Mouse (Mus musculus): ENCODE measurements around the gene Phxr2. TPM values are rescaled to one million over a fixed set of nuclear protein-coding genes. Genes with fewer than 3 reads are reported as not detected.
A peak's percentile ranks its signal among the peaks of the same experiment; 100 is the strongest.

Gene Phxr2
- polyA plus RNA-seq, 1 experiment from 2014 or later: 0.14 TPM

DNA sequence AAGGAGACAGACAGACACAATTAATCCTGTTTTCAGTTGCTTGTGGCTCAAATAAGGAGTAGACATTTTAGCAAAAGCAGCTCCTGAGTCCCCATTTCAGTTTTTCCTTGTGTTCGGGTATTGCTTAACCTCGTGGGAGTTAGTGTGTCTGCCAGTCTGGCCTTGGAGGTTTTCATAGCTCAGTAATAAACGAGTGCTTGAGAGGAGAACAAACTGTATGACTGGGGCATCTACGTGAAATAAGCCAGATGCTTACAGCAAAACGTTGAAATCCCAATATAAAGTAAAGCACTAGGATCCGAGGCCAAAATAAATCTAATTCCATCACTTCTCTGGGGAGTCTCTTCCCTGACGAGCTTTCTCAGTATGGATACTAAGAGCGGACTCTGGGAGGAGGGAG is 19.5 kb upstream of the Phxr2 start:
- Histone ChIP-seq H3K4me3 (ENCODE audit: low read length) (no peak overlapping the region), H3K36me3 (ENCODE audit: control insufficient read depth, insufficient read depth, low read length) (0 out of 2 replicates have a peak, but pooled peaks cover 2% of the 10 kb centered on the region), H3K27me3 (replicated peaks; ENCODE audit: control insufficient read depth, insufficient read depth, low read length) (no peaks in the 10 kb centered on the region), H3K4me1 (ENCODE audit: control insufficient read depth, insufficient read depth, low read depth, low read length) (no peaks in the 10 kb centered on the region), H3K27ac (ENCODE audit: low read depth, low read length) (no peak overlapping the region), H3K9me3 (ENCODE audit: control insufficient read depth, low read length) (no peaks in the 10 kb centered on the region), H3K4me2 (ENCODE audit: low read length) (no peak overlapping the region), H3K9ac (ENCODE audit: low read depth, low read length) (no peak overlapping the region)
- 84% methylated on average over 8 of the region's 8 CpGs for WGBS
- no peak for ATAC-seq

DNA sequence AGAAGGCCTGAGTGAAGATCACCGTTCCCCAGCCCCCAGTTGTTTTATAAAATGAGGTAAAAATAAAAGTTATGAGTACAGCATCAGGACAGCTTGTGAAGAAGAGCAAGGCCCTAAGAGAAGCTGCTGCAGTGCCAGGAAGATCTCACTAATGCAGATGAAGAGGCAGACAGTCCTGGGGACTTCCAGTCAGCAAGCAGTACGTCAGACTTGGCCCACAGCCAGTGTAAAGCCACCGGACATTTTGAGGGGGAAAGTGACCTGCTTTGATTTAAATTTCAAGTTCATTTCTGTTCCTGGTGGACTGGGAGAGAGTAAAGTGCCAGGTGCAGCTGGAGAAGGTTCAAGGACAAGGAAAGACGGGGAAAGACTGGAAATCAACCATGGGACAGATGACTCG is 10.2 kb upstream of the Phxr2 start:
- Histone ChIP-seq H3K27me3 (replicated peaks; ENCODE audit: control insufficient read depth, insufficient read depth, low read length) (no peaks in the 10 kb centered on the region), H3K4me3 (ENCODE audit: low read length) (no peak overlapping the region), H3K9ac (ENCODE audit: low read depth, low read length) (no peak overlapping the region), H3K36me3 (ENCODE audit: control insufficient read depth, insufficient read depth, low read length) (peaks cover 9% of the 10 kb centered on the region; the same call in 1 of the 2 replicates), H3K27ac (ENCODE audit: low read depth, low read length) (no peak overlapping the region), H3K4me2 (ENCODE audit: low read length) (no peak overlapping the region), H3K9me3 (ENCODE audit: control insufficient read depth, low read length) (0 out of 2 replicates have a peak, but pooled peaks cover 3% of the 10 kb centered on the region), H3K4me1 (ENCODE audit: control insufficient read depth, insufficient read depth, low read depth, low read length) (peaks cover 2% of the 10 kb centered on the region; the same call in 1 of the 2 replicates)
- ATAC-seq: no peak
- 65% methylated on average over 5 of the region's 5 CpGs for WGBS

DNA sequence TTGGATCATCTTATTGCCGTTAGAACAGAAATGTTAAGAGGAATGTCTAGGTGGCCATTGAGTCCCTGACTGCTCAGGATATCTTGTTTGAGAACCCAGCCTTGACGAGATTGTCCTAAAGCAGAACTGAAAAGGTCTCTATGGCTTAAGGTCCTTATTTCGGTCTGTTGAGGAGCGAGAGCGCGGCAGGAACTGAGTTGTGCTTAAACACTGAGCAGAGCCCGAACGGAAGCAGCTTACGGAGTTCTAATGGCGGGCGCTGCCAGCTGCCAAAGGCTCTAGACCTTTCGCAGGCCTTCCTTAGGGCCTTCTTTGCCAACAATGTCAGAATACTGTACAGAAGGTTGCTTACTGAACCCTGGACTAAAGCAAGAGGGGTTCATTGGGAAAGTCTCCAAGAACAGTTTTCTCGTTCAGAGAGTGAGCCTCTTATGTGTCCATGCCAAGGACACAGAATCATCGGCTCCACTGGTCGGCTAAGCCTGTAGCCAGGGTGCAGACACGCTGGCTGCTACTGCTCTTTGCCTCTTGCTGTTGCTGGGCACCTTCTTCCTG is 7.3 kb upstream of the Phxr2 start:
- no peak overlapping the region for H3K4me3 ChIP-seq (ENCODE audit: low read length)
- no peak overlapping the region for H3K9ac ChIP-seq (ENCODE audit: low read depth, low read length)
- no peak overlapping the region for H3K4me2 ChIP-seq (ENCODE audit: low read length)
- WGBS: 90% methylated on average over 16 of the region's 16 CpGs
- ATAC-seq: no peak
- peaks cover 5% of the 10 kb centered on the region; the same call in 1 of the 2 replicates for H3K36me3 ChIP-seq (ENCODE audit: control insufficient read depth, insufficient read depth, low read length)
- H3K9me3 ChIP-seq (ENCODE audit: control insufficient read depth, low read length): no peaks in the 10 kb centered on the region
- H3K27me3 ChIP-seq (replicated peaks; ENCODE audit: control insufficient read depth, insufficient read depth, low read length): no peaks in the 10 kb centered on the region
- peaks cover 5% of the 10 kb centered on the region; the same call in 1 of the 2 replicates for H3K4me1 ChIP-seq (ENCODE audit: control insufficient read depth, insufficient read depth, low read depth, low read length)
- no peak overlapping the region for H3K27ac ChIP-seq (ENCODE audit: low read depth, low read length)

DNA sequence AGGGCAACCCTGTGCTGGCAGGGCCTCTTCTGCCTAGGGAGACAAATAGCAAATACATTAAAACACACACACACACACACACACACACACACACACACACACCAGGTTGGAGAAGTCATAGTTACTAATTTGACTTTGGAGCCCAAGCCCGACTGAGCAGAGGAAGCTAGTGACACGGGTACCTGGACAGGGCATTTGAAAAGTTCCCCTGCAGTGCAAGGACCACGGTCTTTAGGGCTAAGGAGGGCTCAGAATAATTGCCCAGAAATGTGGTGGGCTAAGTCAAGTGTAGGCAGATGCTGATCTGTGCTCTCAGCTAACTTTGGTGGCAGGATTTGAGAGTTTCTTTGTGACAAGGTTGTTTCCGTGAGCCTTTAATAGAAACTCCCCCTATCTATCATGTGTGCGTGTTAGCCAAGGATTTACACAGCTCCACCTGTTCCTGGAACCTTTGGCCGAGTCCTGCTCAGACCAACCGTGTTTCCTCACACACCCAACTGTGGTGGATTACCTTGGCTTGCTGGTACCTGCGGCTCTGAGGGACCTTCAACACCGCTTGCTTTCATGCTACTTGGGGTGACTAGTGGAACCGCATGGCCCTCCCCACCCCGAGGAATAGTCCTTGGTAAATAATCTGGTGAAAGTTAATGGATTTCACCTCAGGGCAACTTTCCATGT is 6.6 kb upstream of the Phxr2 start:
- H3K9ac ChIP-seq (ENCODE audit: low read depth, low read length): no peak overlapping the region
- no peak overlapping the region for H3K4me3 ChIP-seq (ENCODE audit: low read length)
- H3K4me2 ChIP-seq (ENCODE audit: low read length): no peak overlapping the region
- H3K27ac ChIP-seq (ENCODE audit: low read depth, low read length): no peak overlapping the region
- WGBS: 89% methylated on average over 11 of the region's 11 CpGs
- no peak for ATAC-seq
- peaks cover 5% of the 10 kb centered on the region; the same call in 1 of the 2 replicates for H3K36me3 ChIP-seq (ENCODE audit: control insufficient read depth, insufficient read depth, low read length)
- H3K9me3 ChIP-seq (ENCODE audit: control insufficient read depth, low read length): no peaks in the 10 kb centered on the region
- no peaks in the 10 kb centered on the region for H3K27me3 ChIP-seq (replicated peaks; ENCODE audit: control insufficient read depth, insufficient read depth, low read length)
- H3K4me1 ChIP-seq (ENCODE audit: control insufficient read depth, insufficient read depth, low read depth, low read length): peaks cover 5% of the 10 kb centered on the region; the same call in 1 of the 2 replicates

DNA sequence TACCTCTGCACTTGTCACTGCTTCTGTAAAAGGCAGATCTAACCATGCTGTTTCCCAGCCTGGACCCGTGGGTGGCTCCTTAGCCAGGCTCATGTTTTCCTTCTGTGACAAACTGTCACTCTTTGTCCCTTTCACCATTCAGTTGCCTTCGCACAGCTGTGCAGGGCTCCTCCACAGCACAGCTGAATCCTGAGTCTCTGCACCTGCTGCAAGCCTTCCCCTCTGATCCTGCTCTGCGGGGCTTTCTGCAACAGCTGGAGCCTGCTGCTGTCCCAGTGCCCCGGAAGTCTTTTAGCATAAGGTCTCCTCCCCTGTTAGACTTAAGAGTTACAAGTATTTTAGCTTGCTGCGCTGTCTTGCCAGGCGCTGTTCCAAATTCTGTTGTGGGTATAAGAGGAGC is 6.1 kb upstream of the Phxr2 start:
- Histone ChIP-seq H3K9me3 (ENCODE audit: control insufficient read depth, low read length) (no peaks in the 10 kb centered on the region), H3K4me3 (ENCODE audit: low read length) (no peak overlapping the region), H3K4me2 (ENCODE audit: low read length) (no peak overlapping the region), H3K36me3 (ENCODE audit: control insufficient read depth, insufficient read depth, low read length) (peaks cover 5% of the 10 kb centered on the region; the same call in 1 of the 2 replicates), H3K27me3 (replicated peaks; ENCODE audit: control insufficient read depth, insufficient read depth, low read length) (no peaks in the 10 kb centered on the region), H3K27ac (ENCODE audit: low read depth, low read length) (no peak overlapping the region), H3K4me1 (ENCODE audit: control insufficient read depth, insufficient read depth, low read depth, low read length) (peaks cover 5% of the 10 kb centered on the region; the same call in 1 of the 2 replicates), H3K9ac (ENCODE audit: low read depth, low read length) (no peak overlapping the region; the same call in 1 of the 2 replicates)
- ATAC-seq: peak; percentile 43
- WGBS: 61% methylated on average over 6 of the region's 6 CpGs

DNA sequence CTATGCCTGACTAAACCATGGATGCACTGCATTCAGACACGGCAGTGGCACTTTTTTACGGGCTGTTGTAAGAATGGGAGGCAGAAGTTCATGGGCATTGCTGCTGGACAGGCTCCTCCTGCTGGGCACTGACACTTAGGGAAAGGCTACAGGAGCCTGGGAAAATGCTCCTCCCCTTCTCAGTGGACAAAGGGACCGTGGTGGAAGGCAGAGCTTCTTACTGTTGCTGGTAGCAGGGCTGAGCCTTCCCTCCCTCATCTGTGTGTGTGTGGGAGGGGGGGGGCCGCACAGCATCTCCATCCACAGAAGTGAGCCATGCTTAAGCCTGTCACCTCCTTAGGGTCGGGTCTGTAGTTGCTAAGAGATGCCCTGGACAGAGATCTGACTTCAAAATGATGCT is 5.2 kb upstream of the Phxr2 start:
- peaks cover 5% of the 10 kb centered on the region; the same call in 1 of the 2 replicates for H3K4me1 ChIP-seq (ENCODE audit: control insufficient read depth, insufficient read depth, low read depth, low read length)
- H3K27ac ChIP-seq (ENCODE audit: low read depth, low read length): no peak overlapping the region
- H3K9me3 ChIP-seq (ENCODE audit: control insufficient read depth, low read length): no peaks in the 10 kb centered on the region
- peak; percentile 43 for ATAC-seq
- H3K36me3 ChIP-seq (ENCODE audit: control insufficient read depth, insufficient read depth, low read length): peaks cover 5% of the 10 kb centered on the region; the same call in 1 of the 2 replicates
- no peaks in the 10 kb centered on the region for H3K27me3 ChIP-seq (replicated peaks; ENCODE audit: control insufficient read depth, insufficient read depth, low read length)
- H3K4me3 ChIP-seq (ENCODE audit: low read length): no peak overlapping the region
- 60% methylated on average over 5 of the region's 5 CpGs for WGBS
- no peak overlapping the region for H3K9ac ChIP-seq (ENCODE audit: low read depth, low read length)
- H3K4me2 ChIP-seq (ENCODE audit: low read length): no peak overlapping the region

DNA sequence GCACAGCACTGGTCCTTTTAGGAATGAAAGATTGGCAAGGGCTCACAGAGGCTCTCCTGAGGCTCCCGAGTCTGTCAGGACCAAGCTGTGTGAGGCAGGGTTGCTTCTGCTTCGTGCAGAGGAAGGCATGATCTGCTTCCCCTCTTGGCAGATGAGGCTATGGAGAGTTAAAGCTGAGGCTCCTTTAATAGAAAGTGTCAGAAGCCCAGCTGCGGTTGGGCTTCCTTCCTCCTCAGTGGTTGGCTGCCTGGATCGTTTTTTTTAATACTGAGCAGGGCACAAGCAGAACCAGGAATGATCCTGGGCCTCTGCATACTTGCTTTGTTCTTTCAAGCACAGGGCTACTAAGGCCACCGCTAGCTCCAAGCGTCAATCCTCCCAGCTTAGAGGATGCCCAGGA is 4.5 kb upstream of the Phxr2 start:
- Histone ChIP-seq H3K9ac (ENCODE audit: low read depth, low read length) (no peak overlapping the region), H3K36me3 (ENCODE audit: control insufficient read depth, insufficient read depth, low read length) (peaks cover 5% of the 10 kb centered on the region; the same call in 1 of the 2 replicates), H3K27ac (ENCODE audit: low read depth, low read length) (no peak overlapping the region), H3K4me2 (ENCODE audit: low read length) (no peak overlapping the region), H3K4me3 (ENCODE audit: low read length) (no peak overlapping the region), H3K4me1 (ENCODE audit: control insufficient read depth, insufficient read depth, low read depth, low read length) (peaks cover 5% of the 10 kb centered on the region; the same call in 1 of the 2 replicates), H3K9me3 (ENCODE audit: control insufficient read depth, low read length) (no peaks in the 10 kb centered on the region), H3K27me3 (replicated peaks; ENCODE audit: control insufficient read depth, insufficient read depth, low read length) (no peaks in the 10 kb centered on the region)
- WGBS: 41% methylated on average over 6 of the region's 6 CpGs
- ATAC-seq: peak; percentile 22; the same call in 1 of the 2 replicates

DNA sequence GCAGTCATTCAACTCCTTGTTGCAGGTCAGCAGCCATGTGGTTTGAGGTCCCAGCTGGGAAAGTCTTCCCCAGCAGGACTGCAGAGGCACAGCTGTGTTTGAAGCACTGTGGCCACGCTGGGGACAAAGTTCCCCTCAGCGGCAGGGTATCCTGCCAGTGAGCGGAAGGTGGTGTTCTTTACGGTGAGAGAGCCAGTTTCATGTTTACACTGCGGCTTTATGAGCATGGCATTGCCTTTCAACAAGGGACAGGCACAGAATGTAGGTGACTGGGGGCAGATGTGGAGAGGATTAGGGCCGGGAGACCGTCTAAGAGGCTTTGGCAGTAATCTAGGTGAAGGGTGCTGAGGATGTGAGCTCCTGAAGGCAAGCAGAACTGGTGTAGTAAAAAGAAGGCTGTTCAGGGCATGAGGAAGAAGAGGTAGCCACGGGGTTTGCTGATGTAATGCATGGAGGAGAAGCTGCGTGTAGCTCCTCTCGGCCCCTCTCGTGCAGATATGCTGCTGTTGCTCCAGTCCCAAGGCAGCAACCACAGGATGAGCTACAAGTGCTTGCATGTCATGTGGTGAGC is 1.7 kb upstream of the Phxr2 start:
- WGBS: 80% methylated on average over 11 of the region's 11 CpGs
- Histone ChIP-seq H3K4me2 (ENCODE audit: low read length) (no peak overlapping the region), H3K9ac (ENCODE audit: low read depth, low read length) (no peak overlapping the region), H3K9me3 (ENCODE audit: control insufficient read depth, low read length) (no peaks in the 10 kb centered on the region), H3K4me1 (ENCODE audit: control insufficient read depth, insufficient read depth, low read depth, low read length) (peaks cover 5% of the 10 kb centered on the region; the same call in 1 of the 2 replicates), H3K4me3 (ENCODE audit: low read length) (no peak overlapping the region), H3K27ac (ENCODE audit: low read depth, low read length) (no peak overlapping the region), H3K36me3 (ENCODE audit: control insufficient read depth, insufficient read depth, low read length) (no peaks in the 10 kb centered on the region), H3K27me3 (replicated peaks; ENCODE audit: control insufficient read depth, insufficient read depth, low read length) (no peaks in the 10 kb centered on the region)
- ATAC-seq: no peak

DNA sequence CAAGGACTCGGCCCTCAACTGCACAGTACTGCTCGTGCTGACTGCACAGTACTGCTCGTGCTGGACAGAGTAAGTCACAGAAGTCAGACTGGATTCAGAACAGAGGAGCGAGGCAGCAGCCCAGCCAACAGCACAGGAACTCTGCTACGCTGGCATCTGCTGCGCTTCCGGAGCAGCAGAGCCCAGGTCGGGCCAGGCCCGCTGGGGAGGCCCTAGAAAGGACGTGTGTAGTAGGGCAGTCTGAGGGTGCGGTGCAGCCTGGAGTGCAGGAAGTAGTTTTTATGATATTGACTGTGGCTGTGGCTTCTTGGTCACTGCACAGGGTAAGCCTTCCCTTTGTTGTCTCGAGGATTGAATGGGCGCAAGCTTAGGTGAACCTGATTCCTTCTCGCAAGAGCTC is 829 bp upstream of the Phxr2 start:
- H3K4me1 ChIP-seq (ENCODE audit: control insufficient read depth, insufficient read depth, low read depth, low read length): peaks cover 3% of the 10 kb centered on the region; the same call in 1 of the 2 replicates
- no peak overlapping the region for H3K27ac ChIP-seq (ENCODE audit: low read depth, low read length)
- H3K36me3 ChIP-seq (ENCODE audit: control insufficient read depth, insufficient read depth, low read length): no peaks in the 10 kb centered on the region
- H3K4me3 ChIP-seq (ENCODE audit: low read length): no peak overlapping the region
- WGBS: 89% methylated on average over 12 of the region's 14 CpGs
- H3K9me3 ChIP-seq (ENCODE audit: control insufficient read depth, low read length): no peaks in the 10 kb centered on the region
- H3K9ac ChIP-seq (ENCODE audit: low read depth, low read length): no peak overlapping the region
- no peak overlapping the region for H3K4me2 ChIP-seq (ENCODE audit: low read length)
- no peak for ATAC-seq
- H3K27me3 ChIP-seq (replicated peaks; ENCODE audit: control insufficient read depth, insufficient read depth, low read length): no peaks in the 10 kb centered on the region
